ENCODE assay signal across 8 mouse cellular contexts in genomic region chr12:80724853-80725559, GRCm38 (mm10). TPM values are rescaled to one million over a fixed set of nuclear protein-coding genes. Genes with fewer than 3 reads are reported as not detected.
DNase-seq lines count a peak whose midpoint lies in the region; ATAC-seq and TF ChIP-seq lines count a peak whose summit lies in the region.

No protein-coding gene starts in this region.

- H3K36me3 ChIP-seq in kidney, postnatal 0 days (ENCODE audit: insufficient read depth, low read length), result no peaks in the 10 kb centered on the region
- no peaks in the 10 kb centered on the region for H3K36me3 ChIP-seq in liver, embryonic 11.5 days (ENCODE audit: control insufficient read depth, insufficient read depth, low read length)
- no peaks in the 10 kb centered on the region for H3K36me3 ChIP-seq in thymus, adult 2 months (ENCODE audit: control insufficient read depth, insufficient read depth, low read length)

- WGBS in kidney, postnatal 0 days, result 24% methylated on average over 10 of the region's 10 CpGs
- WGBS in liver, embryonic 11.5 days, result 28% methylated on average over 10 of the region's 10 CpGs
- 41% methylated on average over 10 of the region's 10 CpGs for WGBS in thymus, adult 2 months

- TF ChIP-seq POLR2A in thymus, adult 2 months (IDR thresholded peaks at IDR 0.05; ENCODE audit: control insufficient read depth, extremely low read depth, insufficient read depth, low read length, poor library complexity), result no peak

- 0 out of 2 replicates have a peak overlapping the region, but pooled peaks have one; percentile 0 for H3K4me2 ChIP-seq in kidney, postnatal 0 days (ENCODE audit: low read length)
- H3K4me2 ChIP-seq in liver, embryonic 11.5 days, result no peak overlapping the region

- no peaks in the 10 kb centered on the region for H3K27me3 ChIP-seq in kidney, postnatal 0 days (ENCODE audit: insufficient read depth, low read length)
- no peaks in the 10 kb centered on the region; the same call in 1 of the 2 replicates for H3K27me3 ChIP-seq in liver, embryonic 11.5 days (replicated peaks; ENCODE audit: control insufficient read depth, insufficient read depth, low read length)
- no peaks in the 10 kb centered on the region for H3K27me3 ChIP-seq in thymus, adult 2 months (ENCODE audit: control insufficient read depth, insufficient read depth, low read length)

- H3K9ac ChIP-seq in kidney, postnatal 0 days (ENCODE audit: low read depth, low read length), result no peak overlapping the region
- H3K9ac ChIP-seq in liver, embryonic 11.5 days (ENCODE audit: low read depth, low read length), result no peak overlapping the region

- peak; percentile 96 for TF ChIP-seq CTCF in kidney, postnatal 0 days (IDR thresholded peaks at IDR 0.05; ENCODE audit: low read depth)
- no peak for TF ChIP-seq CTCF in thymus, adult 2 months (IDR thresholded peaks at IDR 0.05; ENCODE audit: borderline replicate concordance, control insufficient read depth, extremely low read depth, insufficient read depth, low read length, poor library complexity)

- H3K27ac ChIP-seq in kidney, postnatal 0 days, result peak overlapping the region; percentile 47; the same call in 1 of the 2 replicates
- no peak overlapping the region for H3K27ac ChIP-seq in liver, embryonic 11.5 days (ENCODE audit: low read depth, low read length)
- H3K27ac ChIP-seq in thymus, adult 2 months (ENCODE audit: control insufficient read depth, insufficient read depth, low read length), result no peak overlapping the region

- no peaks in the 10 kb centered on the region for H3K4me1 ChIP-seq in kidney, postnatal 0 days (replicated peaks; ENCODE audit: insufficient read depth, low read length)
- 0 out of 2 replicates have a peak, but pooled peaks cover 4% of the 10 kb centered on the region for H3K4me1 ChIP-seq in liver, embryonic 11.5 days (replicated peaks; ENCODE audit: control insufficient read depth, insufficient read depth, low read length)
- peaks cover 6% of the 10 kb centered on the region; the same call in 1 of the 2 replicates for H3K4me1 ChIP-seq in thymus, adult 2 months (replicated peaks; ENCODE audit: control insufficient read depth, insufficient read depth, low read length)

- DNase-seq in 416B (ENCODE audit: low read depth) (peak; percentile 79), R1 (ENCODE audit: low read depth, low spot score) (peak; percentile 64)
- DNase-seq in cerebellum, postnatal 25 days, result peak; percentile 90 to 94
- peak; percentile 26 for DNase-seq in gastrocnemius, postnatal 25 days
- DNase-seq in kidney, postnatal 0 days (ENCODE audit: low spot score), result peak; percentile 86
- DNase-seq in liver, embryonic 11.5 days (ENCODE audit: low spot score), result peak; percentile 78
- DNase-seq in ovary, postnatal 14 days (ENCODE audit: low spot score), result peak; percentile 79
- DNase-seq in thymus, adult 2 months, result peak; percentile 82

- peak; percentile 65; the same call in 1 of the 2 replicates for ATAC-seq in kidney, postnatal 0 days (replicated peaks; ENCODE audit: low FRiP score, low read depth)
- ATAC-seq in liver, embryonic 11.5 days (replicated peaks; ENCODE audit: low FRiP score), result no peak; the same call in 1 of the 2 replicates

- H3K9me3 ChIP-seq in kidney, postnatal 0 days (replicated peaks; ENCODE audit: low read length), result no peaks in the 10 kb centered on the region
- H3K9me3 ChIP-seq in liver, embryonic 11.5 days (ENCODE audit: control insufficient read depth, low read length), result no peaks in the 10 kb centered on the region

- H3K4me3 ChIP-seq in kidney, postnatal 0 days (replicated peaks; ENCODE audit: low read depth, low read length), result no peak overlapping the region
- no peak overlapping the region for H3K4me3 ChIP-seq in liver, embryonic 11.5 days (ENCODE audit: low read depth, low read length)
- no peak overlapping the region for H3K4me3 ChIP-seq in thymus, adult 2 months (ENCODE audit: control insufficient read depth, insufficient read depth, low read length)

RNA-seq across cellular contexts. Expression of gene Plekhd1, which starts 32.6 kb away (rescaled TPM):
- not detected for total RNA-seq in gastrocnemius, postnatal 25 days (2021)
- 3.5 and 4.0 TPM in 2 replicates for polyA plus RNA-seq in kidney, postnatal 0 days (2015; fragmentation: Nextera tagmentation; extraction: Ambion mirVana)
- 0.70 and 1.1 TPM in 2 replicates for polyA plus RNA-seq in liver, embryonic 11.5 days (2014; fragmentation: Nextera tagmentation; extraction: Ambion mirVana)
- 0.18 and 0.20 TPM in 2 replicates for polyA plus RNA-seq in thymus, adult 2 months (2012; rRNA removed)

RNA-seq across cellular contexts. Expression of gene Ccdc177, which starts 35.5 kb away (rescaled TPM):
- total RNA-seq in gastrocnemius, postnatal 25 days (2021), result not detected
- 0.08 and 0.09 TPM in 2 replicates for polyA plus RNA-seq in kidney, postnatal 0 days (2015; fragmentation: Nextera tagmentation; extraction: Ambion mirVana)
- not detected in 2 replicates for polyA plus RNA-seq in liver, embryonic 11.5 days (2014; fragmentation: Nextera tagmentation; extraction: Ambion mirVana)
- polyA plus RNA-seq in thymus, adult 2 months (2012; rRNA removed), result not detected in 2 replicates

Comparison
In these comparisons a context has a peak if more than half of its experiments do, and no peak if none do; other contexts are left out.
1. DNase-seq: peak in every context shown above with its lines; median percentile 92 in cerebellum, postnatal 25 days; 86 in kidney, postnatal 0 days; 82 in thymus, adult 2 months; 79 in 416B; 79 in ovary, postnatal 14 days; 78 in liver, embryonic 11.5 days; 64 in R1; 26 in gastrocnemius, postnatal 25 days.